Mouse (Mus musculus) layer of hippocampus, adult 2 months (tissue): ENCODE measurements at regions not wholly inside any gene's neighbourhood (a gene's known extent, or its start where the extent isn't known, plus 50 kb on each side); places are given as distances from the start of the nearest gene placed in this dataset.

Source experiments
- DNase-seq, 2 experiments: peaks; one replicate each; pipeline ENCODE4 v3.0.0; 2022; ENCODE audit warnings: low spot score in 2 of 2
- H3K27ac ChIP-seq: fragments of 200-600 bp; 2 replicates; pipeline ENCODE4 v1.8.1; 2022
- H3K4me3 ChIP-seq: fragments of 200-600 bp; 2 replicates; pipeline ENCODE4 v1.8.1; 2022; ENCODE audit warnings: mild to moderate bottlenecking
- CTCF ChIP-seq: fragments of 200-600 bp; conservative IDR thresholded peaks from 2 replicates; pipeline ENCODE4 v1.8.1; 2022; ENCODE audit warnings: antibody characterized with exemption, mild to moderate bottlenecking, moderate library complexity

GRCm38 (mm10) chr13:92911660-92912284, 67.2 kb downstream of the Mtx3 start:
- no peak for TF ChIP-seq CTCF
- Histone ChIP-seq H3K4me3 (no peak overlapping the region), H3K27ac (peak overlapping the region; percentile 15; the same call in 1 of the 2 replicates)
- no peak for DNase-seq

GRCm38 (mm10) chr13:92912661-92913060, 68.1 kb downstream of the Mtx3 start:
- peak overlapping the region; percentile 32; the same call in 1 of the 2 replicates for H3K27ac ChIP-seq
- no peak overlapping the region for H3K4me3 ChIP-seq
- no peak for DNase-seq
- TF ChIP-seq CTCF, result no peak

GRCm38 (mm10) chr13:92914631-92915030, 70.1 kb downstream of the Mtx3 start:
- Histone ChIP-seq H3K27ac (peak overlapping the region; percentile 76; the same call in 1 of the 2 replicates), H3K4me3 (no peak overlapping the region)
- no peak for DNase-seq
- TF ChIP-seq CTCF, result no peak

GRCm38 (mm10) chr13:92915221-92915839, 70.8 kb downstream of the Mtx3 start:
- Histone ChIP-seq H3K4me3 (no peak overlapping the region), H3K27ac (peak overlapping the region; percentile 76)
- no peak for TF ChIP-seq CTCF
- DNase-seq, result no peak

GRCm38 (mm10) chr13:92915948-92916710, 71.6 kb downstream of the Mtx3 start:
- Histone ChIP-seq H3K4me3 (no peak overlapping the region), H3K27ac (peak overlapping the region; percentile 76)
- peak in 1 of 2 experiments; percentile 26 for DNase-seq
- TF ChIP-seq CTCF, result no peak

- H3K4me3 ChIP-seq, result no peak overlapping the region
- no peak for TF ChIP-seq CTCF
- no peak for DNase-seq
- no peak overlapping the region for H3K27ac ChIP-seq
Measured at GRCm38 (mm10) chr13:92919882-92920281, 75.3 kb downstream of the Mtx3 start.

- no peak overlapping the region for H3K4me3 ChIP-seq
- no peak for DNase-seq
- H3K27ac ChIP-seq, result no peak overlapping the region
- TF ChIP-seq CTCF, result no peak
Measured at GRCm38 (mm10) chr13:92921936-92922335, 77.4 kb downstream of the Mtx3 start.

- no peak for DNase-seq
- no peak overlapping the region; the same call in 1 of the 2 replicates for H3K27ac ChIP-seq
- H3K4me3 ChIP-seq, result no peak overlapping the region
- no peak; the same call in 1 of the 2 replicates for TF ChIP-seq CTCF
Measured at GRCm38 (mm10) chr13:92923496-92923895, 78.9 kb downstream of the Mtx3 start.

- peak overlapping the region; percentile 61 for H3K27ac ChIP-seq
- H3K4me3 ChIP-seq, result no peak overlapping the region
- TF ChIP-seq CTCF, result no peak
- no peak for DNase-seq
Measured at GRCm38 (mm10) chr13:92924021-92924420, 79.5 kb downstream of the Mtx3 start.

GRCm38 (mm10) chr13:92925196-92925595, 80.6 kb downstream of the Mtx3 start:
- H3K27ac ChIP-seq, result no peak overlapping the region
- no peak for DNase-seq
- no peak for TF ChIP-seq CTCF
- no peak overlapping the region for H3K4me3 ChIP-seq

GRCm38 (mm10) chr13:92928551-92928950, 84.0 kb downstream of the Mtx3 start:
- TF ChIP-seq CTCF, result no peak
- H3K27ac ChIP-seq, result peak overlapping the region; percentile 39; the same call in 1 of the 2 replicates
- H3K4me3 ChIP-seq, result no peak overlapping the region
- peak in 1 of 2 experiments; percentile 17 for DNase-seq

- Histone ChIP-seq H3K4me3 (no peak overlapping the region), H3K27ac (no peak overlapping the region)
- no peak for TF ChIP-seq CTCF
Measured at GRCm38 (mm10) chr13:92931696-92932095, 87.1 kb downstream of the Mtx3 start.

GRCm38 (mm10) chr13:92939032-92939431, 94.5 kb downstream of the Mtx3 start:
- H3K27ac ChIP-seq, result no peak overlapping the region
- DNase-seq, result no peak
- H3K4me3 ChIP-seq, result no peak overlapping the region
- no peak for TF ChIP-seq CTCF

More at GRCm38 (mm10) chr13:92931696-92932095, 87.1 kb downstream of the Mtx3 start:
- DNase-seq, result no peak
